Mouse (Mus musculus) brain, embryonic 14.5 days (tissue): ENCODE data around the gene Cpm. TPM values are rescaled to one million over a fixed set of nuclear protein-coding genes. Genes with fewer than 3 reads are reported as not detected.

ENCODE experiments used
- DNase-seq: peaks from one replicate; pipeline ENCODE4 v3.0.0-alpha.2; 2011; ENCODE audit warnings: low read depth
- CTCF ChIP-seq: fragments of 200-500 bp; IDR thresholded peaks from 2 replicates; pipeline ENCODE4 v1.5.1; 2012; ENCODE audit warnings: inconsistent platforms, mild to moderate bottlenecking, moderate library complexity, borderline replicate concordance; ENCODE audit not compliant: insufficient read depth, insufficient read length; ENCODE audit errors: extremely low read depth
- POLR2A ChIP-seq: fragments of 200-500 bp; IDR thresholded peaks from 2 replicates; pipeline ENCODE4 v1.6.1; 2012; ENCODE audit warnings: mild to moderate bottlenecking, inconsistent platforms, borderline replicate concordance; ENCODE audit not compliant: poor library complexity, insufficient read depth, insufficient read length, severe bottlenecking; ENCODE audit errors: extremely low read depth
- polyA plus RNA-seq: library from polyadenylated mRNA; depleted of rRNA; stranded (reverse); fragments of >200 nt; gene quantifications from 2 replicates; pipeline ENCODE4 v1.2.3, GENCODE M21; 2012

The Cpm gene
- polyA plus RNA-seq, 1 experiment: 3.7 TPM

DNA sequence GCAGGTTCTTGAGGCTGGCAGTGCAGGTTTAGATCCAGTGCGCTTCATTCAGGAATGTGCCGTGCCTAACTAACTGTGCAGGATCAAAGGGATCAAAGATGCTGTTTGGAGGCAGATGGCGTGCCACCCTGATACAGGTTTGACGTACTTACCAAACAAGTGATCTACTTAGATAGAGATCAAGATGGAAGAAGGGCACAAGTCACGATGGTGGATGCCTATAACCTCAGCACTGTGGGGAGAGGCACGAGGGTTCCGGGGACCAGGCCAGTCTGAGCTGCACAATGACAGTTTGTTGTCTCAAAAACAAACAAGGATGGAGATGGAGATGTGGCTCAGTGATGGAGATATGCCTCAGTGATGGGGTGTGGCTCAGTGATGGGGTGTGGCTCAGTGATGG is 21.4 kb downstream of the Cpm start:
- TF ChIP-seq POLR2A (no peak), CTCF (no peak)
- DNase-seq: no peak

DNA sequence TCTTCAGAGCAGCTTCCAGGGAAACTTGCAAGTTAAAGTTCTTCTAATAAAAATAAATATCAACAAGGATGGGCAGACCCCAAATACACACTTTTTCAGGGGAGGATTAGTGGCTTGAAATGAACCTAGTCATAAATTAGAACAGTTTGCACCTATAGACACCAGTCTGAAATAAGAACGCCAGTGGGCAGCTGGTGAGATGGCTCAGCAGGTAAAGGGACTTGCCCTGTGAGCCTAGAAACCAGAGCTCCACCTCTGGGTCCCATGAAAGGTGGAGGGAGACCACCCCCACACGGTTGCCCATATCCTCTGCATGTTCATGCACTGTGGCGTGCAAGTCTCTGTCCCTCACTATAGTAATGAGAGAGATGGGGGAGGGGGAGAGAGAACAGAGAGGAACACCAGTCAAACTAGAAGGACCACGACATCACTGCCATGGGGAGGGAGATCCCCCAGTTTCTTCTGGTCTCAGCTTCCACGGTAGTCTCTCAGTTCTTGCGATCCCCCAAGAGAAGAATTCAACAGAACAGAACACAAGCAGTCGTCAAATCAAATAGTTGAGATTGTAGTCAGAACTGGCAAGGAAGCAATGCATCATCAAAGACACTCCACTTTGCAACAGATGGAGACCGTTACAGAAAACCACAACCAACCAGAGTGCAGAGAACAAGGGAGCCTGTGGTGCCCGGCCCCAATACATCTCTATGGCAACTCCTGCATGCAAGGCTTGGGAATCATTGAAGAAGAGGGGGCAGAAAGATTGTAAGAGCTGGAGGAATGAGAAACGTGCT is 22.5 kb downstream of the Cpm start:
- peak; percentile 23 for DNase-seq
- TF ChIP-seq CTCF (no peak), POLR2A (no peak)

DNA sequence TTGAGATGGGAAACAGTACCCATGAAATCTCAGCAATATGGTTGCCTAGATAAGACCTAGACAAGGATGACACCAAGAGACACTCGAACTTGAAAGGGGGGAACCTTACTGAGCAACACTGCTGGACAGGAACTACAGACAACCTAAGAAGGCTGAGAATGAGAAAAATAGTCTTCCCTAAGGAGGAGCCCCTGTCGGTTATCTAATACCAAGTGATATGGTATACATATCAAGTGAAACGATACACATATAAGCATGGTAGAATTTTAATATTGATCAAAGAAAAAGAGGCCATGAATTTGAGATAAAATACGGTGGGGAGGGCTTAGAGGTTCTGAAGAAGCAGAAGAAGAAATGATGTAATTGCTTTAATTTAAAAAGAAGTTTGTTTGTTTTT is 23.1 kb downstream of the Cpm start:
- TF ChIP-seq CTCF (no peak), POLR2A (no peak)
- DNase-seq: no peak

DNA sequence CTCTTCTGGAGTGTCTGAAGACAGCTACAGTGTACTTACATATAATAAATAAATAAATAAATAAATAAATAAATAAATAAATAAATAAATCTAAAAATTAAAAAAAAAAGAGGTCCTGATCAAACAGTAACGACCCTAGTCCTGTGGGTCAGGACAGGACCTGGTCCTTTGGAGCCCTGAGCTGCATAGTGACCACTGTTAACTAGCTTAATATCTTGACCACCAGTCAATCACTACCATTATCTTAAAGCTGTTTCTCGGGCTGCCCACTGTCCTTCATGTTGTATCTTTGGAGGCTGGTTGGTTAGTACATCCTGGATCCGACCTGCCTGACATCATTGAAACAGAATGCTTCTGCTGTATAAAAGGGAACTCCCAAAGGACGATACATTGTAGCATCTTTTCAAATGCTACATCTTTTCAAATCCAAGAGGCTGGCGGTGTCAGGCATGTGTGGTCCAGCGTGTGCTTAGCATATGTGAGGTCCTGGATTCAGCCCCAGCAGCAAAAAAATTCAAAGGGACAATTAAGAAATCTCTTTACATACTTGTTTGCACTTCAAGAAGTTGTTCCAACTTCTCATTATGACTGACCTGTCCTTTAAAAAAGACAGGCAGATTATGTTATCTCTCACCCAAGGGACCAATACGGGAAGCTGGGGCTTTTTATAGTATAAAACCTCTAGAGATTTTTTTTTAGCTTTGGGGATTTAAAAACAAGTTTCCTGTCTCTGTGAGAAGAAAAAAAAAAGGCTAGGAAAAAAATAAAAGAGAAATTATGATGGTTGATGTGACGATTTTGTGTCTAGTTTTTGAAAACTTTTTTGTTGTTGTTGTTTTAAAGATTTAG is 23.9 kb downstream of the Cpm start:
- TF ChIP-seq POLR2A (no peak), CTCF (no peak)
- no peak for DNase-seq

DNA sequence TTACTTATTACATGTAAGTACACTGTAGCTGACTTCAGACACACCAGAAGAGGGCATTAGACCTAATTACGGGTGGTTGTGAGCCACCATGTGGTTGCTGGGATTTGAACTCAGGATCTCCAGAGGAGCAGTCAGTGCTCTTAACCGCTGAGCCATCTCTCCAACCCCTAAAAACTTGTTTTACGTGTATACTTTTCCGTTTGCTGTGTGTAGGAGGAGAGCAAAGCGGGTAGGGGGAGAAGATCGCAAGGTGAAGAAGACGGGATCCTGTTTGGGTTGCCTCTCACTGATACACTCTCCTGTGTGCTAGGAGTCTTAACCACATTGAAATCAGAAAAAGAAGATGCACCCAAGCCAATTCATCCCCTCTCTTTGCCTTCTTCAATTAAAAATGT is 24.5 kb downstream of the Cpm start:
- no peak for DNase-seq
- no peak for TF ChIP-seq CTCF
- no peak for TF ChIP-seq POLR2A

DNA sequence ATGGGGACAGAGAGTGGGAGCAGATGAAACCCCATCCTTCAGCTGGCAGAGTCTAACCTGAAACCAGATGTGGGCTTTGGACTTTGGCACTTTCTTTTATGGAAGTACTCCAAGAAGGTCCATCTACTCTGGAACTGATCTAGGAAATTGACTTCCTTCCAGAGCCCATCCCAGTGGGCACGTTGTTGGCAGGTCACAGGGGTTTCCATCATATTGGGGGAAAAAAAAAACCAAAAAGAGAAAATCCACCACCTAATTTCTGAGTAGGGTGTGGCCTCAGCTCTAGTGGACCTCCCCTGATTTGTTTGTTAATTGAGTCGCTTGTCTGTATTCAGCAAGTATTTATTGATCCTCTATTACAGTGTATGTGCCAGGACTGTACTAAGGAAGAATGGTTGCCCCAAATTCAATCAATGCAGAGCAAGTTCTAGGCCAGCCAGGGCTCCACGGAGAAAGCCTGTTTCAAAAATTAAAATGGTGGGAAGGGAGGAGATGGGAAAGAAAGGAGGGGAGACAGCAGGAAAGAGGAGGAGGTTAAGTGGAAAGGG is 25.4 kb downstream of the Cpm start:
- TF ChIP-seq CTCF (no peak), POLR2A (no peak)
- no peak for DNase-seq

DNA sequence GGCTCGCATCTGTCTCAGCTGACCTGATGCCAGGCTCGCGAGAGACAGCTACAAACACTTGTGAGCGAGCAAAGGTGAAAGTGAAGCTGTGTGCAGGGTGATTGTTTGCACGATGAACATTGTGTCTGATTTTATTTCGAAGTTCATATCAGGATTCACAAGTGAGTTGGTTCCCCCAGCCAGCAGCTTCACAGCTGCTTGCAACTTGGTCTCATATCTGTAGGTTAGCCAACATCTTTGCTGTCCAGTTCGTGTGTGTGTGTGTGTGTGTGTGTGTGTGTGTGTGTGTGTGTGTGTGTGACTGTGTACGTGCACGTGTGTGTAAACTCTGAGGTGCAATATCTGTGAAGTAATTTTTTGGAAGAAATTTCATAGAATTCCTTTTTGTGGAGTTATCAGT is 26.2 kb downstream of the Cpm start:
- TF ChIP-seq POLR2A (no peak), CTCF (no peak)
- no peak for DNase-seq

DNA sequence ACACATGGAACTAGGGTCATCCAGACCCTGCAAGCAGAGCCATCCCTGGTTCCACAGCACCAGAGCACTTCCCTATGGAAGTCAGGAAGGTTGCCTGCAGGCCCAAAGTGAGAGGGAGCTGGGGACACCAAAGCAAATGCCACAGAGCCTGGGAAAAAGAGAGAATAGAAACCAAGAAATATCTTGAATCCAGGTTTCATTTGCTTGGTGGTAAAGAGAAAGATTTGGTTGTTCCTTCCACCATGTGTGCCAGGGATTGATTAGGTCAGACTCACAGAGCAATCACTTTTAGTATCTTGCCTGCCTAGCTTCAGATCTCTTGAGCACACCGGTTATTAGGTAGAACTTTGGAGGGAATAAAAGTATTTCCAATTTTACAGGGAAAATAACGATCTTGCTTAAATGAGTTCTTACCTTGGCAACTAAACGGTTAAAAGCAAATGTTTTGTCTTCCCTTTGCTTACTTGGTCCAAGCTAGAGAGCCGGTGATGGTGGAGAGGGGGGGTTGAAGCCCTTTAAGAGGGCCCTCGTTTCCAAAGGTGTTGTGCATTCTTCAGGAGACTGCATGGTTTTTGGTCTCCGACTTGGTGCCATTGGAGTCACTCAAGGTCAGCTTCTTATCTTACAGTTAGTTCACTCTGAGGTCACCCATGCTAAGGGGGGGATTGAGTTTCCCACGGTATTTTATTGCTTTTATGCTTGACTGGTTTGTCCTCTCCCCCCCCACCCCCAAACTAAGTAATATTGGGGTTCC is 26.8 kb downstream of the Cpm start:
- TF ChIP-seq POLR2A (no peak), CTCF (no peak)
- DNase-seq: no peak

DNA sequence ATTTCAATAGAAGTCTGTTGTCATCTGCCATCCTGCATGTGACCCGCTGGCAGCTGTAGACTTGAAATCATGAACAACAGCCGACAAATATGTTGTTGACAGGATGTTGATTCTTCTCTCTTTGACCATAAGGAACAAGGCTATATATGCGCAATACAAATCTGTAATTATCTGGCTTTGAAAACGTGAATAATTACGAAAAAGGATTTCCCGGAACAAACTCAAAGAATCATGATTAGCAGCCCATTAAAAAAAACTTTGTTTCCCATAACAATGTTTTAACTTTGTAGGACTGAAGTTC is 27.3 kb downstream of the Cpm start:
- DNase-seq: no peak
- TF ChIP-seq CTCF: no peak

DNA sequence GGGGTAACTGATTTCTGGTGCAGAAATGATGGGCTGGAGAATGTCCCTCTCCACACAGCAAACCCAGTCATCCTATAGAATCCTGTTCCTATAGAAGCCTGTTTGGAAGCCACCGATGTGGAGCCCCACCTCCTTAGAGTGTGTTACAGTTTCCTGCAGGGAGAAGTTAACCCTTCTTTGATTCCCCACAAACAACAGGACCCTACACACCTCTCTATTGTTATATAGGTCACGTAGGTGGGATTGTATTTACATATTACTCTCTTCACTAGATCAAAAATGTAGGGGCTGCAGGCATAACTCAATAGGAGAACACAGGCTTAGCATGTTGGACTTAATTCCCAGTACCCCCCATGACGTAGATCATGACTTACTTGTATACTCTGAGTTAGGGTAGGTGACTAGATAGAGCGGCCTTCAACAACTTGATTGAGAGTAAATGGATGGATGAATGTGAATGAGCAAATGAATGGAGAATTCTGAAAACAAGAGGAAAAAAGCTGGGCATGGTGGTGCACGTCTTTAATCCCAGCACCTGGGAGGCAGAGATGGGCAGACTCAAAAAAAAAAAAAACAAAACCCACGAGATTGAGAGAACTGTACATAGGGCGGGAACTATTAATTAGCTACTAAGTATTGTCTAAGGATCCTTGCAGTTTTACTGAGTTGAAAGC is 27.8 kb downstream of the Cpm start:
- DNase-seq: no peak
- no peak for TF ChIP-seq CTCF
- TF ChIP-seq POLR2A: no peak
